Mouse (Mus musculus): ENCODE results near the gene Galnt7. TPM values are rescaled to one million over a fixed set of nuclear protein-coding genes. Genes with fewer than 3 reads are reported as not detected.

Galnt7 gene
- total and polyA plus RNA-seq, 3 experiments = 26.7 to 33.5 (median 32.7) TPM

DNA sequence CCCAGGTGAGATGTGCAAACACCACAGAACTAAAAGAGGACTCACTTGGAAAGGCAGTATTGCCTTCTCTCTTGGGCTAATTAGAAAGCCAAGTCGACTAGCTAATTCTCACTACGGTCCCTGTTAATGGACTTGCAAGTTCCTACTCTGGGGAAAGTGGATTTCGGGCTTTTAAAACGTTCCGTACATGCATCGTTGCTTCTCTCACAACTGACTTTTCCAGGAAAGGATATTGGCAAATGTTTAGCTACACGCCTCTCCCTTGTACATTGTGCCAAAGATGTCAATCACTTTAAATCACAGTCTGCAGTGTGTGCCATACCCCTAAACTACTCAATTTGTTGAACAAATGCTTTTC, 915 bp upstream of the Galnt7 start:
- peak overlapping the region; percentile 47 for H3K27ac ChIP-seq (ENCODE audit: insufficient read depth, low read depth)
- in situ Hi-C loops (cut with MboI; ENCODE audit: low pct_ligation_motif_present, low pct_unique_long_range_greater_than_20kb, low sequenced_read_pairs) = no loop called here
- H3K27me3 ChIP-seq (replicated peaks) = no peaks in the 10 kb centered on the region

DNA sequence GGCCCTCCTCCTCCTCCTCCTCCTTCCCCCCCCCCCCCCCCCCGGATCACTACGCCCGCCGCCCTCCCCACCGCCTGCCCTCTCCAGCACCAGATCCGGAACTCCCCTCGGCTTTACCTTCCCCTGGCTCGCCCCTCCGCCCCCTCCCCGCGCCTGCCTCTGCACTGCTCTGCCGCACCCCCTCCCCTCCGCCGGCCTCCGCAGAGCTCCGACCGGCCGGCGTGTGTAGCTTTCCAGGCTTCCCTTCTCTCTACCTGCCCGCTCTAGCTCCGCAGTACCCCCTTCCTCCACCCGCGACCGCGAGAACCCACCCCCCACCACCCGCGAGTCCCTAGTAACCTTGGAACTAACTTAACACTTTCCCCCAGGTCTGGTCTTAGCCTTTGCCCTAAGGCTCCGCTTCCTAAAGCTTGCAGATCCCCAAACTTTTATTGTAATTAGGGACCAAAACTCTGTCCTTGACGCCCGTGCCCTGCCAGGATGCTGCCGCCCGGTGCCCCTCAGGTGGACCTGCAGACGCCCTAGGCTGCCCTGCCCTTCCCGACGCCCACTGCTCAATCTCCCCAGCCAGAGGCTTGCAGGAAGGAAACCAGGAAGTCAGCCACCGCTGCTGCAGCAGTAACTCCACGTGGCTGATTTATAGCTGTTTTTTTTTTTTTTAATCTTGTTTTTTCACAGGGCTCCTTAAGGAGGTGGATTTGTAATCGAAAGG, 380 bp upstream of the Galnt7 start:
- Histone ChIP-seq H3K79me2 (replicated peaks; ENCODE audit: control insufficient read depth, extremely low read depth, insufficient read depth, poor library complexity, severe bottlenecking) (peaks cover 22% of the 10 kb centered on the region), H3K9me3 (replicated peaks; ENCODE audit: low read length) (no peaks in the 10 kb centered on the region), H3K4me1 (ENCODE audit: control insufficient read depth in 1 of 2, insufficient read depth in 2 of 2) (peaks cover 7 to 41% of the 10 kb centered on the region in 2 experiments; a peak in 3 of 4 replicates), H3K4me2 (ENCODE audit: insufficient read depth, low read depth, poor library complexity, severe bottlenecking) (peak overlapping the region; percentile 97), H3K27ac (ENCODE audit: insufficient read depth, low read depth) (peak overlapping the region; percentile 59), H3K27me3 (replicated peaks) (no peaks in the 10 kb centered on the region), H3K4me3 (replicated peaks in 1 of 3; ENCODE audit: low read depth in 2 of 3, low read length in 2 of 3, poor library complexity in 1 of 3) (peak overlapping the region; percentile 71 to 85 (median 82)), H3K36me3 (replicated peaks in 1 of 2; ENCODE audit: control insufficient read depth in 1 of 2, insufficient read depth in 1 of 2, low read length in 1 of 2) (peaks cover 0 to 8% of the 10 kb centered on the region in 2 experiments), H3K9ac (ENCODE audit: insufficient read depth, low read depth) (peak overlapping the region; percentile 96)
- DNase-seq (ENCODE audit: extremely low read depth) = peak; percentile 45
- dilution Hi-C loops (cut with MboI; ENCODE audit: extremely low pct_ligation_motif_present, extremely low pct_unique_long_range_greater_than_20kb, low sequenced_read_pairs) (no loop called here), in situ Hi-C loops (cut with MboI; ENCODE audit: low pct_ligation_motif_present, low pct_unique_long_range_greater_than_20kb, low sequenced_read_pairs) (no loop called here)
- TF ChIP-seq MAZ (IDR thresholded peaks at IDR 0.05; ENCODE audit: low read depth, low read length) = 0 out of 2 replicates have a peak, but pooled peaks have one; percentile 37
- TF ChIP-seq SIN3A (IDR thresholded peaks at IDR 0.05; ENCODE audit: low read length) = peak; percentile 78; the same call in 1 of the 2 replicates
- peak; percentile 48; the same call in 1 of the 2 replicates for TF ChIP-seq POLR2A (IDR thresholded peaks at IDR 0.05; ENCODE audit: low read depth, low read length)
- peak; percentile 97 for TF ChIP-seq MYC (IDR thresholded peaks at IDR 0.05; ENCODE audit: low read depth, low read length)
- peak; percentile 81 for TF ChIP-seq ZNF384 (IDR thresholded peaks at IDR 0.05; ENCODE audit: low read depth, low read length)
- no peak for TF ChIP-seq CHD1 (IDR thresholded peaks at IDR 0.05; ENCODE audit: low read depth, low read length)
- peak; percentile 21; the same call in 1 of the 2 replicates for TF ChIP-seq BHLHE40 (IDR thresholded peaks at IDR 0.05; ENCODE audit: low read depth, low read length)
- peak; percentile 83 for TF ChIP-seq ELF1 (IDR thresholded peaks at IDR 0.05; ENCODE audit: low read depth, low read length)
- peak; percentile 88 for TF ChIP-seq MAX (IDR thresholded peaks at IDR 0.05; ENCODE audit: low read length)
- peak; percentile 95 for TF ChIP-seq MXI1 (IDR thresholded peaks at IDR 0.05; ENCODE audit: low read depth, low read length)
- TF ChIP-seq KAT2A (IDR thresholded peaks at IDR 0.05; ENCODE audit: insufficient replicate concordance, low read length) = no peak
- no peak for TF ChIP-seq TCF12 (IDR thresholded peaks at IDR 0.05; ENCODE audit: low read depth, low read length)

More for the DNA sequence above, 915 bp upstream of the Galnt7 start:
- H3K4me2 ChIP-seq (ENCODE audit: insufficient read depth, low read depth, poor library complexity, severe bottlenecking) = peak overlapping the region; percentile 97
- dilution Hi-C loops (cut with MboI; ENCODE audit: extremely low pct_ligation_motif_present, extremely low pct_unique_long_range_greater_than_20kb, low sequenced_read_pairs) = no loop called here
- peak overlapping the region; percentile 96 for H3K9ac ChIP-seq (ENCODE audit: insufficient read depth, low read depth)
- no peaks in the 10 kb centered on the region for H3K9me3 ChIP-seq (replicated peaks; ENCODE audit: low read length)
- H3K79me2 ChIP-seq (replicated peaks; ENCODE audit: control insufficient read depth, extremely low read depth, insufficient read depth, poor library complexity, severe bottlenecking) = peaks cover 21% of the 10 kb centered on the region
- peaks cover 7 to 40% of the 10 kb centered on the region in 2 experiments; a peak in 3 of 4 replicates for H3K4me1 ChIP-seq (ENCODE audit: control insufficient read depth in 1 of 2, insufficient read depth in 2 of 2)
- no peak for TF ChIP-seq JUN (IDR thresholded peaks at IDR 0.05; ENCODE audit: insufficient read depth, low read depth, low read length)
- 0 out of 2 replicates have a peak, but pooled peaks have one; percentile 46 for TF ChIP-seq TBP (conservative IDR thresholded peaks at IDR 0.05; ENCODE audit: low read depth, low read length)
- TF ChIP-seq SIN3A (IDR thresholded peaks at IDR 0.05; ENCODE audit: low read length) = peak; percentile 3; the same call in 1 of the 2 replicates
- DNase-seq (ENCODE audit: extremely low read depth) = no peak
- peak overlapping the region; percentile 71 to 85 (median 82) for H3K4me3 ChIP-seq (replicated peaks in 1 of 3; ENCODE audit: low read depth in 2 of 3, low read length in 2 of 3, poor library complexity in 1 of 3)
- H3K36me3 ChIP-seq (replicated peaks in 1 of 2; ENCODE audit: control insufficient read depth in 1 of 2, insufficient read depth in 1 of 2, low read length in 1 of 2) = peaks cover 0 to 7% of the 10 kb centered on the region in 2 experiments

Data from CH12.LX (cell line).